Mouse (Mus musculus) effector memory CD4-positive, alpha-beta T cell, adult 5 months (primary cell): ENCODE results near the gene Ccl7. TPM values are rescaled to one million over a fixed set of nuclear protein-coding genes. Genes with fewer than 3 reads are reported as not detected.

ENCODE experiments used
- polyA plus RNA-seq: library from polyadenylated mRNA; unstranded; fragments of 100-300 nt; shearing (Covaris generic); gene quantifications from one replicate; pipeline ENCODE4 v1.2.1, GENCODE M21; 2017

The Ccl7 gene
- not detected for polyA plus RNA-seq

GRCm38 (mm10) chr11:82045471-82045870, at the start of gene Ccl7:
Gene Ccl7 (plus strand): TSS chr11:82045712.

GRCm38 (mm10) chr11:82035356-82035755, 10.2 kb upstream of the Ccl7 start, which contains the start of gene Ccl2:
Gene Ccl2 (plus strand): TSS chr11:82035571.

GRCm38 (mm10) chr11:82038535-82038934, 7.0 kb upstream of the Ccl7 start, which contains the start of gene Gm17268:
Gene Gm17268 (minus strand): TSS chr11:82038562.

GRCm38 (mm10) chr11:82057646-82058045, 12.1 kb downstream of the Ccl7 start, which contains the start of gene Ccl11:
Gene Ccl11 (plus strand): TSS chr11:82057823.

Other genes starting within 250 kb of the Ccl7 start
- gene 5530401A14Rik, start 185.0 kb upstream of the Ccl7 start, polyA plus RNA-seq, result not detected
- not detected for gene Asic2, start 77.3 kb upstream of the Ccl7 start, polyA plus RNA-seq
- gene Ccl2, start 10.1 kb upstream of the Ccl7 start, polyA plus RNA-seq, result not detected
- not detected for gene Gm17268, start 7.2 kb upstream of the Ccl7 start, polyA plus RNA-seq
- gene Ccl11, start 12.1 kb downstream of the Ccl7 start, polyA plus RNA-seq, result not detected
- not detected for gene Ccl12, start 56.1 kb downstream of the Ccl7 start, polyA plus RNA-seq
- not detected for gene Ccl8, start 69.5 kb downstream of the Ccl7 start, polyA plus RNA-seq